In the genomic region with DNA sequence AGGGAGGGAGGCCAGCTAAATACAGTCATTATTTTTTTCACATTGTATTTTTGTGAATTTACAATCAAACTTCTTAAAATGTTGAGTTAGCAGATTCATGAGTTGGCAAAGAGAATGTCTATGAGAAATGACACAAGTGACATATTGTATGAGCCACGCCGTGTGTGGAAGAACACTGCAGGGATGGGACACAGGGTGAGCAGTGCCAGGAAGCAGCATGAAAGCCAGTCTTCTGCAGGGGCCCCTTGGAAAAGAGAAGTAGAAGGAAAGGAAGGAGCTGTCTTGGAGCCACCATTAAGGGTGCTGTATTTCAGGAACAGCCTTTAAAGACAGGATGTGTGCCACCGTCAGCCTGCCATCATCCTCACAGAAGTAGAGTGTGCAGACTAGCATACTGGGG, we compare ENCODE assay signal across 18 mouse cellular contexts. TPM values are rescaled to one million over a fixed set of nuclear protein-coding genes. Genes with fewer than 3 reads are reported as not detected.
DNase-seq lines count a peak whose midpoint lies in the region; ATAC-seq and TF ChIP-seq lines count a peak whose summit lies in the region.
"Had no signal": no experiment of that assay in that cellular context is flagged by ENCODE, and none has a peak within 500 bp of the region (broad histone marks: within the 10 kb centered on the region; RNA-seq: fewer than 3 reads in every experiment).

No protein-coding gene starts in this region.

- peaks cover 7% of the 10 kb centered on the region for H3K4me1 ChIP-seq in forebrain, embryonic 15.5 days
- H3K4me1 ChIP-seq in forebrain, embryonic 11.5 days (replicated peaks; ENCODE audit: control insufficient read depth, insufficient read depth, low read length) = no peaks in the 10 kb centered on the region
- no peaks in the 10 kb centered on the region for H3K4me1 ChIP-seq in forebrain, postnatal 0 days (ENCODE audit: insufficient read depth)
- H3K4me1 ChIP-seq: embryonic facial prominence, embryonic 12.5 days; hindbrain, embryonic 12.5 days had no signal

- no peak overlapping the region for H3K4me3 ChIP-seq in forebrain, embryonic 15.5 days
- H3K4me3 ChIP-seq in forebrain, embryonic 11.5 days (ENCODE audit: low read depth, low read length) = no peak overlapping the region
- no peak overlapping the region for H3K4me3 ChIP-seq in forebrain, postnatal 0 days (ENCODE audit: low read depth, low read length)
- H3K4me3 ChIP-seq: embryonic facial prominence, embryonic 12.5 days; heart, embryonic 10.5 days; hindbrain, embryonic 12.5 days had no signal

- no peak overlapping the region for H3K4me2 ChIP-seq in forebrain, embryonic 15.5 days (replicated peaks)
- H3K4me2 ChIP-seq in forebrain, embryonic 11.5 days (ENCODE audit: low read depth, low read length, severe bottlenecking) = no peak overlapping the region
- H3K4me2 ChIP-seq in forebrain, postnatal 0 days (ENCODE audit: low read depth) = no peak overlapping the region
- H3K4me2 ChIP-seq: embryonic facial prominence, embryonic 12.5 days; hindbrain, embryonic 12.5 days had no signal

- H3K9me3 ChIP-seq in forebrain, embryonic 15.5 days = no peaks in the 10 kb centered on the region
- no peaks in the 10 kb centered on the region for H3K9me3 ChIP-seq in forebrain, embryonic 11.5 days (ENCODE audit: control insufficient read depth, low read length)
- no peaks in the 10 kb centered on the region for H3K9me3 ChIP-seq in forebrain, postnatal 0 days (ENCODE audit: low read length)
- H3K9me3 ChIP-seq: embryonic facial prominence, embryonic 12.5 days; heart, embryonic 10.5 days; hindbrain, embryonic 12.5 days had no signal

- H3K36me3 ChIP-seq in forebrain, embryonic 15.5 days = no peaks in the 10 kb centered on the region
- no peaks in the 10 kb centered on the region for H3K36me3 ChIP-seq in forebrain, embryonic 11.5 days (ENCODE audit: control insufficient read depth, insufficient read depth, low read length)
- H3K36me3 ChIP-seq in forebrain, postnatal 0 days (ENCODE audit: insufficient read depth) = 0 out of 2 replicates have a peak, but pooled peaks cover 4% of the 10 kb centered on the region
- H3K36me3 ChIP-seq: hindbrain, embryonic 12.5 days had no signal

- no peak overlapping the region for H3K9ac ChIP-seq in forebrain, embryonic 15.5 days (replicated peaks)
- H3K9ac ChIP-seq in forebrain, embryonic 11.5 days (ENCODE audit: low read length) = no peak overlapping the region
- H3K9ac ChIP-seq in forebrain, postnatal 0 days = no peak overlapping the region
- H3K9ac ChIP-seq: embryonic facial prominence, embryonic 12.5 days; hindbrain, embryonic 12.5 days had no signal

- no peaks in the 10 kb centered on the region for H3K27me3 ChIP-seq in forebrain, embryonic 15.5 days
- no peaks in the 10 kb centered on the region for H3K27me3 ChIP-seq in forebrain, embryonic 11.5 days (ENCODE audit: control insufficient read depth, insufficient read depth, low read length)
- H3K27me3 ChIP-seq in forebrain, postnatal 0 days (ENCODE audit: insufficient read depth, low read length) = no peaks in the 10 kb centered on the region
- H3K27me3 ChIP-seq: embryonic facial prominence, embryonic 12.5 days; hindbrain, embryonic 12.5 days had no signal

- peak overlapping the region; percentile 43 for H3K27ac ChIP-seq in forebrain, embryonic 15.5 days (replicated peaks)
- H3K27ac ChIP-seq in forebrain, embryonic 11.5 days (ENCODE audit: low read depth, low read length) = no peak overlapping the region
- H3K27ac ChIP-seq in forebrain, postnatal 0 days (ENCODE audit: low read depth, low read length) = no peak overlapping the region
- H3K27ac ChIP-seq: embryonic facial prominence, embryonic 12.5 days; heart, embryonic 10.5 days; hindbrain, embryonic 12.5 days had no signal

- peak; percentile 63; the same call in 1 of the 2 replicates for ATAC-seq in forebrain, embryonic 15.5 days (replicated peaks)
- no peak for ATAC-seq in forebrain, embryonic 11.5 days (replicated peaks; ENCODE audit: low FRiP score)
- peak; percentile 29; the same call in 1 of the 2 replicates for ATAC-seq in forebrain, postnatal 0 days
- ATAC-seq: hindbrain, embryonic 16.5 days; inflammation-experienced regulatory T-cells, adult 6 months; intestine, postnatal 0 days had no signal

- peak; percentile 28 to 57 for DNase-seq in cerebellum, postnatal 10 days
- DNase-seq in cerebellum, adult 9-11 months = no peak
- no peak for DNase-seq in forebrain, embryonic 11.5 days (ENCODE audit: low spot score)
- peak; percentile 12 for DNase-seq in brain, adult 2 months (ENCODE audit: low read depth, low spot score)
- DNase-seq in forebrain, postnatal 0 days = no peak
- no peak for DNase-seq in lung, adult 18-20 months
- DNase-seq: adrenal gland, postnatal 14 days; cerebellum, adult 9-10 months; heart, adult 18-20 months; heart, postnatal 10 days; heart, postnatal 4 days had no signal

- 69% methylated on average over 3 of the region's 3 CpGs for WGBS in forebrain, embryonic 15.5 days
- WGBS in forebrain, embryonic 11.5 days = 89% methylated on average over 3 of the region's 3 CpGs
- WGBS in forebrain, postnatal 0 days = 54% methylated on average over 3 of the region's 3 CpGs

- no peak for TF ChIP-seq CTCF in forebrain, postnatal 0 days (IDR thresholded peaks at IDR 0.05; ENCODE audit: low read depth)

RNA-seq across cellular contexts. Expression of gene Dpy19l1, which starts 52.0 kb away (rescaled TPM):
- 34.7 and 52.8 TPM in 2 replicates for polyA plus RNA-seq in forebrain, embryonic 15.5 days (2015; fragmentation: Nextera tagmentation; extraction: Ambion mirVana)
- polyA plus RNA-seq in forebrain, embryonic 11.5 days (2014; fragmentation: Nextera tagmentation; extraction: Ambion mirVana) = 21.5 and 24.2 TPM in 2 replicates
- total RNA-seq in forebrain, postnatal 0 days (2014; rRNA removed) = 53.1 and 71.5 TPM in 2 replicates
- 18.7 and 20.1 TPM in 2 replicates for polyA plus RNA-seq in forebrain, postnatal 0 days (2015; fragmentation: Nextera tagmentation; extraction: Ambion mirVana)

Comparison
In these comparisons a context has a peak if more than half of its experiments do, and no peak if none do; other contexts are left out.
1. DNase-seq: peak in cerebellum, postnatal 10 days (2 of 2) and brain, adult 2 months (single experiment); none in cerebellum, adult 9-11 months (single experiment), forebrain, embryonic 11.5 days (single experiment), forebrain, postnatal 0 days (single experiment) and lung, adult 18-20 months (0 of 2).